Mouse (Mus musculus): Measurements from ENCODE around the gene Hs3st4. TPM values are rescaled to one million over a fixed set of nuclear protein-coding genes. Genes with fewer than 3 reads are reported as not detected.

Hs3st4 gene
- polyA plus RNA-seq, 1 experiment from 2014 or later = 0.06 TPM

- no peak for DNase-seq (ENCODE audit: low spot score)
- Histone ChIP-seq H3K36me3 (ENCODE audit: control insufficient read depth, insufficient read depth, low read length) (no peaks in the 10 kb centered on the region), H3K9me3 (ENCODE audit: control insufficient read depth, low read length) (no peaks in the 10 kb centered on the region), H3K27me3 (ENCODE audit: control insufficient read depth, insufficient read depth, low read length) (no peaks in the 10 kb centered on the region), H3K27ac (replicated peaks) (no peak overlapping the region), H3K4me2 (replicated peaks; ENCODE audit: low read depth) (no peak overlapping the region), H3K9ac (ENCODE audit: low read length) (no peak overlapping the region), H3K4me3 (ENCODE audit: low read depth, low read length) (no peak overlapping the region), H3K4me1 (replicated peaks; ENCODE audit: control insufficient read depth, insufficient read depth) (no peaks in the 10 kb centered on the region)
- no peak for TF ChIP-seq EP300 (optimal IDR thresholded peaks at IDR 0.05)
- no peak for TF ChIP-seq CTCF (IDR thresholded peaks at IDR 0.05; ENCODE audit: low read depth)
- no peak for ATAC-seq (ENCODE audit: low FRiP score, low TSS enrichment)
Observed at GRCm38 (mm10) chr7:124171992-124172391, 189.3 kb downstream of the Hs3st4 start.

GRCm38 (mm10) chr7:124180926-124181325, 198.3 kb downstream of the Hs3st4 start:
- Histone ChIP-seq H3K9ac (ENCODE audit: low read length) (no peak overlapping the region), H3K4me2 (replicated peaks; ENCODE audit: low read depth) (no peak overlapping the region), H3K9me3 (ENCODE audit: control insufficient read depth, low read length) (no peaks in the 10 kb centered on the region), H3K4me1 (replicated peaks; ENCODE audit: control insufficient read depth, insufficient read depth) (no peaks in the 10 kb centered on the region), H3K4me3 (ENCODE audit: low read depth, low read length) (no peak overlapping the region), H3K36me3 (ENCODE audit: control insufficient read depth, insufficient read depth, low read length) (no peaks in the 10 kb centered on the region), H3K27ac (replicated peaks) (no peak overlapping the region), H3K27me3 (ENCODE audit: control insufficient read depth, insufficient read depth, low read length) (no peaks in the 10 kb centered on the region)
- ATAC-seq (ENCODE audit: low FRiP score, low TSS enrichment) = no peak
- WGBS = 84% methylated on average over 3 of the region's 3 CpGs
- no peak for TF ChIP-seq EP300 (optimal IDR thresholded peaks at IDR 0.05)
- no peak for TF ChIP-seq CTCF (IDR thresholded peaks at IDR 0.05; ENCODE audit: low read depth)
- DNase-seq (ENCODE audit: low spot score) = no peak

- Histone ChIP-seq H3K36me3 (ENCODE audit: control insufficient read depth, insufficient read depth, low read length) (no peaks in the 10 kb centered on the region), H3K9ac (ENCODE audit: low read length) (no peak overlapping the region), H3K4me2 (replicated peaks; ENCODE audit: low read depth) (no peak overlapping the region), H3K27me3 (ENCODE audit: control insufficient read depth, insufficient read depth, low read length) (no peaks in the 10 kb centered on the region), H3K4me3 (ENCODE audit: low read depth, low read length) (no peak overlapping the region), H3K9me3 (ENCODE audit: control insufficient read depth, low read length) (no peaks in the 10 kb centered on the region), H3K4me1 (replicated peaks; ENCODE audit: control insufficient read depth, insufficient read depth) (no peaks in the 10 kb centered on the region), H3K27ac (replicated peaks) (no peak overlapping the region)
- WGBS = 89% methylated on average over 1 of the region's 1 CpGs
- DNase-seq (ENCODE audit: low spot score) (no peak), ATAC-seq (ENCODE audit: low FRiP score, low TSS enrichment) (no peak)
- TF ChIP-seq EP300 (optimal IDR thresholded peaks at IDR 0.05) (no peak), CTCF (IDR thresholded peaks at IDR 0.05; ENCODE audit: low read depth) (no peak)
Observed at GRCm38 (mm10) chr7:124184693-124185092, 202.0 kb downstream of the Hs3st4 start.

- Histone ChIP-seq H3K27me3 (ENCODE audit: control insufficient read depth, insufficient read depth, low read length) (no peaks in the 10 kb centered on the region), H3K36me3 (ENCODE audit: control insufficient read depth, insufficient read depth, low read length) (no peaks in the 10 kb centered on the region), H3K4me3 (ENCODE audit: low read depth, low read length) (no peak overlapping the region), H3K9ac (ENCODE audit: low read length) (no peak overlapping the region), H3K4me1 (replicated peaks; ENCODE audit: control insufficient read depth, insufficient read depth) (no peaks in the 10 kb centered on the region), H3K27ac (replicated peaks) (no peak overlapping the region), H3K4me2 (replicated peaks; ENCODE audit: low read depth) (no peak overlapping the region), H3K9me3 (ENCODE audit: control insufficient read depth, low read length) (no peaks in the 10 kb centered on the region)
- 70% methylated on average over 6 of the region's 6 CpGs for WGBS
- no peak for ATAC-seq (ENCODE audit: low FRiP score, low TSS enrichment)
- no peak for DNase-seq (ENCODE audit: low spot score)
- no peak for TF ChIP-seq CTCF (IDR thresholded peaks at IDR 0.05; ENCODE audit: low read depth)
- TF ChIP-seq EP300 (optimal IDR thresholded peaks at IDR 0.05) = no peak
Observed at GRCm38 (mm10) chr7:124198811-124199570, 216.3 kb downstream of the Hs3st4 start.

- ATAC-seq (ENCODE audit: low FRiP score, low TSS enrichment) = no peak
- Histone ChIP-seq H3K36me3 (ENCODE audit: control insufficient read depth, insufficient read depth, low read length) (no peaks in the 10 kb centered on the region), H3K4me1 (replicated peaks; ENCODE audit: control insufficient read depth, insufficient read depth) (no peaks in the 10 kb centered on the region), H3K4me2 (replicated peaks; ENCODE audit: low read depth) (no peak overlapping the region), H3K9me3 (ENCODE audit: control insufficient read depth, low read length) (no peaks in the 10 kb centered on the region), H3K9ac (ENCODE audit: low read length) (no peak overlapping the region), H3K4me3 (ENCODE audit: low read depth, low read length) (no peak overlapping the region), H3K27ac (replicated peaks) (no peak overlapping the region), H3K27me3 (ENCODE audit: control insufficient read depth, insufficient read depth, low read length) (no peaks in the 10 kb centered on the region)
- 74% methylated on average over 1 of the region's 1 CpGs for WGBS
- TF ChIP-seq CTCF (IDR thresholded peaks at IDR 0.05; ENCODE audit: low read depth) (peak; percentile 36), EP300 (optimal IDR thresholded peaks at IDR 0.05) (no peak)
- DNase-seq (ENCODE audit: low spot score) = no peak
Observed at GRCm38 (mm10) chr7:124216921-124217320, 234.3 kb downstream of the Hs3st4 start.

GRCm38 (mm10) chr7:124220556-124220955, 237.9 kb downstream of the Hs3st4 start:
- no peaks in the 10 kb centered on the region for H3K27me3 ChIP-seq (ENCODE audit: control insufficient read depth, insufficient read depth, low read length)
- H3K9me3 ChIP-seq (ENCODE audit: control insufficient read depth, low read length) = no peaks in the 10 kb centered on the region
- H3K4me2 ChIP-seq (replicated peaks; ENCODE audit: low read depth) = no peak overlapping the region
- H3K4me1 ChIP-seq (replicated peaks; ENCODE audit: control insufficient read depth, insufficient read depth) = no peaks in the 10 kb centered on the region
- TF ChIP-seq EP300 (optimal IDR thresholded peaks at IDR 0.05) (no peak), CTCF (IDR thresholded peaks at IDR 0.05; ENCODE audit: low read depth) (no peak)
- DNase-seq (ENCODE audit: low spot score) = no peak
- no peak overlapping the region for H3K9ac ChIP-seq (ENCODE audit: low read length)
- no peak for ATAC-seq (ENCODE audit: low FRiP score, low TSS enrichment)
- no peaks in the 10 kb centered on the region for H3K36me3 ChIP-seq (ENCODE audit: control insufficient read depth, insufficient read depth, low read length)
- whole genome bisulfite sequencing = 72% methylated on average over 10 of the region's 10 CpGs
- no peak overlapping the region for H3K27ac ChIP-seq (replicated peaks)
- no peak overlapping the region for H3K4me3 ChIP-seq (ENCODE audit: low read depth, low read length)
